Mouse (Mus musculus) liver, embryonic 14 days (tissue): ENCODE results near the gene Slc29a1. TPM values are rescaled to one million over a fixed set of nuclear protein-coding genes. Genes with fewer than 3 reads are reported as not detected.

ENCODE experiments used
- polyA plus RNA-seq: library from polyadenylated mRNA; depleted of rRNA; stranded (reverse); fragments of >200 nt; gene quantifications from 2 replicates; pipeline ENCODE4 v1.2.3, GENCODE M21; 2012; rRNA removed

Gene Slc29a1
- polyA plus RNA-seq = 130 and 157 TPM in 2 replicates

DNA sequence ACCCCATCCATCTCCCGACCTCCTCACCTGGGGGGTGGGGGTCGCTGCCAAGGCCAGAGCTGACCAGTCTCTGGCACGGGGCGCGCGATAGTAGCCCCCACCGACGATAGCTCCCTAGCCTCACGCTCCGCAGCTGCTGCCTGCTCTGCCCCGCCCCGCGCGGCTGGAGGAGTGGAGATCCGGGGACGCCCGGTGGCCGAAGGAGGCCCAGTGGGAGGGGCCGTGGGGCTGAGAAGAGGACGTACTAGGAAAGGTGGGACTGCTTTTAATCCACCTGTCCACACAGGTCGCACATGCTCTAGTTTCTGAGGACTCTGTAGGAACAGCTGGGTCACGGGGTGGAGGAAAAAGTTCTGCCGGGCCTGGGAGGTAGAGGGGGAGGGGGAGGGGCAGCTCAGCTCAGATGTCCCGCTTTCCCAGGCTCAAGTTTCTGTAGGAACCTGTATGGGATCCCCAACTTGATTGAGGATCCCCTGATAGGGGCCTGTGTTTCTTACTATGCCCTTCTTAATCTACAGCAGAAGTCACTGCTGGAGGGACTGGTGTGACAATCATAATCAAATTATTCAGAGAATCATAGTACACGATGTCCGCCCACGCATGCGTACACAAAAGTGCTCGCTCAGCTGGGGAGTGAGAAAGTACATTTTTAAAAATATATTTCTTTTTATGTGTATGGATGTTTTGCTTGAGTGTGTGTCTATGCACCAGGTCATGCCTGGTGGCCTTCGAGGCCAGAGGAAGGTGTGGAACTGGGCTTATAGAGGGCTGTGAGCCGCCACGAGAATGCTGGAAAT lies at the start of gene Slc29a1:
Gene Slc29a1, minus strand, starts transcription at position 161 of the 797 bp plus-strand sequence.

DNA sequence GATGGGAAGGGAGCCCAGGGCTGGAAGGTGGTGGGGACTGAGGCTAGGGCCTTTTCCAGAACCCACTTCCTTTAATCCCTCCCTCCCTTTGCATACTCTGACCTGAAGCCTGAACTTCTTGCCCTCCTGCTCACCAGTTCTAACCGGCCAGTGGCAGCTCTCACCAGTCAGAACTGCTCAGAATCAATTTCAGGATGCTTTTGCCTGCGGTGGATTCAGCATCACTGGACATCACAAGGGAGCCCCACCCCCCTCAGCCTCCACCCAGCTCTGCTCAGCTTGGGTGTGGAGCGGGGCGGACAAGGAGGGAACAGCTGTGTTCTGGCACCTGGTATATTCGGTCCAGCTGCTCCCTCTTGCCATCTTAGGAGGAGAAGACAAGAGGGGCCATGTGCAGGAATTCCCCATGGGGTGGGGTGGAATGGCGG lies 2.5 kb upstream of the Slc29a1 start, which contains the start of gene Mymx:
Gene Mymx, minus strand, starts transcription at position 226 of the 428 bp plus-strand sequence.

DNA sequence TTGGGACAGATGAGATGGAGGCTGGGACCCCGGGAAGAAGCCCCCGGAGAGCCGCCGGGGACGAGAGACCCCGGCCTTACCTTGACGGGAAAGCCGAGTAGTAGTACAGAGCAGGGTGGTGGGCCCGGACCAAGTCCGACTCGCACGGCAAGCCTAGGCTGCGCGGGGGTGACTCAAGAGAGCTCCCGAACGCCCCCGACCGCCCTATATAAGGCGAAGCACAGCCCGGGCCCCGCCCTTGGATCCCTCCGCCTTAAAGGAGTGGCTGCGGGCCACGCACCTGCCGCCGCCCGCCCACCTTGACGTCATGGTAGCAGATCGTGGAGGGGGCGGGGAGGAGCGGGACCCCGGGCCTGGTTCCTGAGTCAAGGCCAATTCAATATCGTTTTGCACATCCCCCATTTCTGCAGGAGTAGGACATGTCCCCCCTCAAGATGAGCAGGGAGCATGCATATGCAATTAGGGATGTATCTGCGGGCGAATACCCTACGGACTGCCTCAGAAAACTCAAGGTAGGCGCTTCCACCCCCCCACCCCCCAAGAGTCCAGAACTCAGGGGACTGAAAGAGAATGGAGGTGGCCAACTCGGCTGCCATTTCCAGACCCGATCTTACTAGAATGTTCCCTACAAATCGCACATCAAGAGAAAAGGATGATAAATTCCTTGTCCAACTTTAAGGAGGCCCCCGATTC lies 26.2 kb downstream of the Slc29a1 start, which contains the start of gene Hsp90ab1:
Gene Hsp90ab1, minus strand, starts transcription at position 185 of the 693 bp plus-strand sequence.

DNA sequence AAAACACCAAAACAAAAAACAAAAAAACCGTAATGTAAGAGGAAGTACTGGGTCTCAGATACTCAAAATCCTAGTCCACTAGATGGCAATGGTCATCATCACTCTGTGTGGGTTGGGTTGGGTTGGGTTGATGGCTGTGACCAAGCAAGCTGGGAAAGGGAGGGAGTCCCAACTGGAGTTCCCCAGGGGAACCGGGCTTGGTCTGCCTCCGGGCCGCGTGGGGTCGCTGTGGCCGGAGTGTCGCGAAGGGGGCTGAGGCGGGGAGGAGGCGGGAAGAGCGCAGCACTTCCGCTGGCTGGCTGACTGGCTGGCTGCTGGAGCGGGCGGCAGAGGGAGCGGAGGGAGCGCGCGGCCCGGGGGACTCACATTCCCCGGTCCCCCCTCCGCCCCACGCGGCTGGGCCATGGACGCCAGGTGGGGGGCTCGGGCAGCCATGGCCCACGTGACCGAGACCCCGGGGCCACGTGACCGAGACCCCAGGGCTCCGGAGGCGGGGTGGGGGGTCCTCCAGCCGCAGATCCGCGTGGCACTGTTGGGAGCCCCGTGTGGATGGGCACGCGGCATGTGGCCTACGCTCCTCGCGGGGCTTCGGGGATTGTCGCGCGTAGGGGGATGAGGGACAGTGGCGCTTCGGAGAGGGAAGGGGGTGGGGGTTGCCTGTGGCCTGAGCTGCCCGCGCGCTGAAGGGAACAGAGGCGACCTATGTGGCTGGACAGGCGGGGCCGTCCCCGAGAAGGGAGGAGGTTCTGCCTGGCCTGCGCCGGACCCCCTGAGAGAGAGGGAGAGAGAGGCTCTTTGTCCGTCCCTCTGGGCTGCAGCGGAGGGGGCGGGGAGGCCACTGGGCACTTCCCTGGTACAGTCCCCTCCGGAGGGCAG lies 35.5 kb downstream of the Slc29a1 start, which contains the start of gene Slc35b2:
Gene Slc35b2, plus strand, starts transcription at position 220 of the 876 bp plus-strand sequence.

DNA sequence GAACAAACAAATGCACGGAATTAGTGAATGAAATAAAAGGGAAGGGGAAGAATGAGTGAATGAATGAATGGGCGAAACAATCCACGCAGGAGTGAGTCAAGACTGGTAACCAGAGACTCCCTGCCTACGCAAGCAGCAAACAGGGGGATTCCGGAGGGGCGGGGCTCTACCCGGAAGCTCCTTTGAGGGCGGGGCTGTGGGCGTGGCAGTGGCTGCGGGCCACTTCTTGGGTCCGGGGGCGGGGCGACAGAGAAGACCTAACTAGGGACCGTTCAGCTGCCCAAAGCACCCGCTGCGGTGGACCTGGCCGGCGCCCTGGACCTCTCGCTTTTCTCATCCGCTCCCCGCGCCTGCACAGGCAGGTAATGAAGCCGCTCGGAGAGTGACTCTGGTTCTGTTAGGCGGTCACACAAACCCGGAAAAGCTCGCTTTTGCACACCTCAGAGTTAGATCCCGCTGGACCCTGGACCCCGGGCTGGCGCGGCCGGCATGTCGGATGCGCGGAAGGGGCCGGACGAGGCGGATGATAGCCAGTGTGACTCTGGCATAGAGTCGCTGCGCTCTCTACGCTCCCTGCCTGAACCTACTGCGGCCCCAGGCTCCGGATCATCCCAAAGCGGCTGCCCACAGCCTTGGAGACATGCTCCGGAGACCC lies 43.8 kb downstream of the Slc29a1 start, which contains the start of gene Nfkbie:
Gene Nfkbie, plus strand, starts transcription at position 252 of the 655 bp plus-strand sequence.

DNA sequence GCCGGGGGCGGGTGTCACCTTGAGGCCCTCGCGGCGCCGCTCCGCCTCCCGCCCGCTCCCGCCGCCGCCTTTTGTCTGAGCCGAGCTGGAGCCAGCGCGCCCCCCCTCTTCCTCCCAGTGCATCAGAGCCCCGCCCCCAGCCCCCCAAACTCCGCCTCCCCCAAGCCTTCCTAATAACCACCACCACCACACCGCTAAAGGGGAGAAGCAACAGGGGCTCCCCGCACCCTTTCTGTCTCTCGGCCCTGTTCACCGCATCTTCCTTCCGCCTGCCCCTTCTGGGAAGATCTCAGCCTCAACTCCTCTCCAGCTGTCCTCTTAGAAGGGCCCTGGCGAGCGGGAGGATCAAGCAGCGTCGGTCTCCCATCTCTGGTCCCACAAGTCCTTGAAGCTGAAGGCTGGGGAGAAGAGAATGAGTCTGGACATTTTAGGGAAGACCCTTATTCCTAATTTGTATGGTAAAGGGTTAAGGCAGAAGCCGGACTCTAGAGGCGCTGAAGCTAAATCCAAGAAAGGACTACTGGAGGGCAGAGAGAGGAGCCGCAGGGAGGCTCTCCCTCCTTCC lies 49.7 kb downstream of the Slc29a1 start, which contains the start of gene Tmem151b:
Gene Tmem151b, minus strand, starts transcription at position 61 of the 565 bp plus-strand sequence.

Other genes with a start within 250 kb of the Slc29a1 start
- gene Cdc5l, start 165.9 kb downstream of the Slc29a1 start, polyA plus RNA-seq = 14.5 and 16.1 TPM in 2 replicates
- gene Spats1, start 124.2 kb downstream of the Slc29a1 start, polyA plus RNA-seq = 0.02 and 0.06 TPM in 2 replicates
- gene Aars2, start 92.8 kb downstream of the Slc29a1 start, polyA plus RNA-seq = 4.2 and 4.3 TPM in 2 replicates
- not detected in 2 replicates for gene Tcte1, start 76.2 kb downstream of the Slc29a1 start, polyA plus RNA-seq
- 0.10 TPM in 2 replicates for gene Tmem151b, start 49.9 kb downstream of the Slc29a1 start, polyA plus RNA-seq
- gene Nfkbie, start 43.9 kb downstream of the Slc29a1 start, polyA plus RNA-seq = 0.67 and 0.81 TPM in 2 replicates
- gene Slc35b2, start 35.7 kb downstream of the Slc29a1 start, polyA plus RNA-seq = 19.7 and 27.7 TPM in 2 replicates
- gene Hsp90ab1, start 26.3 kb downstream of the Slc29a1 start, polyA plus RNA-seq = 428 and 431 TPM in 2 replicates
- gene Mymx, start 2.5 kb upstream of the Slc29a1 start, polyA plus RNA-seq = 1.3 TPM in 1 of 2 replicates, not detected in the other
- gene Capn11, start 59.7 kb upstream of the Slc29a1 start, polyA plus RNA-seq = 0.06 and 0.18 TPM in 2 replicates
- gene Mrpl14, start 86.7 kb upstream of the Slc29a1 start, polyA plus RNA-seq = 55.4 and 60.1 TPM in 2 replicates
- gene Tmem63b, start 87.3 kb upstream of the Slc29a1 start, polyA plus RNA-seq = 8.9 and 10.3 TPM in 2 replicates
- not detected in 2 replicates for gene 1600014C23Rik, start 134.2 kb upstream of the Slc29a1 start, polyA plus RNA-seq